Mouse (Mus musculus): ENCODE results near the gene Gm3239.
"Not testable (repeated sequence)": the region's sequence is repeated elsewhere in the genome, so short reads cannot be mapped to it uniquely, and the experiment has no call there.

The Gm3239 gene

GRCm38 (mm10) chr14:4663892-4664291 lies at the start of gene Gm3239:
Gm3239 (plus strand) TSS chr14:4664192.
- DNase-seq (ENCODE audit: low spot score in 2 of 2) = not testable (repeated sequence)

- not testable (repeated sequence) for DNase-seq (ENCODE audit: low spot score in 2 of 2)
These were observed 31.9 kb upstream of the Gm3239 start, which contains the start of gene Gm8159 for GRCm38 (mm10) chr14:4632052-4632451. Gm8159 (plus strand) TSS chr14:4632352.

- DNase-seq (ENCODE audit: low spot score in 2 of 2) = peak; percentile 19 to 26
These were observed 14.7 kb upstream of the Gm3239 start for GRCm38 (mm10) chr14:4649309-4649708.

GRCm38 (mm10) chr14:4650324-4650723 lies 13.7 kb upstream of the Gm3239 start:
- DNase-seq (ENCODE audit: low spot score in 2 of 2) = peak; percentile 33 to 48

GRCm38 (mm10) chr14:4708938-4709337 lies 44.9 kb downstream of the Gm3239 start, which contains the start of gene Gm7876:
Gm7876 (plus strand) TSS chr14:4709238.
- not testable (repeated sequence) for DNase-seq (ENCODE audit: low spot score in 2 of 2)

Measured in right cerebral cortex, postnatal 10 days (tissue).